Mouse (Mus musculus): ENCODE measurements at regions not wholly inside any gene's neighbourhood (a gene's known extent, or its start where the extent isn't known, plus 50 kb on each side); places are given as distances from the start of the nearest gene placed in this dataset.

DNA sequence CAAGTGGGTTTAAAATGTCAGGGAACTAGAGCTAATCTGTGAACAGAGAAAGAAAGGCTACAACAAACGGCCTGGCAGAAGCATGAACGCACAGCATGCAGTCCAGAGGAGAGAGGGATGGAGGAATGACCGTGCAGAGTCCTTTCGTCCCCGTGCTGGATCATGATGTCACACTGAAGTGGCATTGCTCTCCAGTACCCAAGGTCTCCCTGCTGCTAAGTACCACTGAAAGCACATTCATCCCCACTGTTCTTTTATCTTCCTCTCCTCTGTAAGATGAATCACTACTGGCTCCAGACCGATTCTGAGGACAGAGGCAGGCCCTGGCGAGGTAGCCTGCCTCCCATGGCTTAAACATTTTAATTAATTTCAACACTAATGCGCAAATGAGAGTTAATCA lies 89.7 kb downstream of the Gm12689 start:
- H3K9me3 ChIP-seq (ENCODE audit: control insufficient read depth, low read length) = no peaks in the 10 kb centered on the region
- H3K4me2 ChIP-seq (replicated peaks; ENCODE audit: low read depth, low read length) = no peak overlapping the region
- no peak overlapping the region for H3K4me3 ChIP-seq (ENCODE audit: low read depth, low read length)
- no peaks in the 10 kb centered on the region for H3K4me1 ChIP-seq (replicated peaks; ENCODE audit: control insufficient read depth, insufficient read depth, low read length)
- H3K27me3 ChIP-seq (ENCODE audit: control insufficient read depth, insufficient read depth, low read length) = 0 out of 2 replicates have a peak, but pooled peaks cover 2% of the 10 kb centered on the region
- no peak overlapping the region for H3K27ac ChIP-seq (ENCODE audit: low read depth, low read length)
- whole genome bisulfite sequencing = 22% methylated on average over 8 of the region's 8 CpGs
- no peak for ATAC-seq (ENCODE audit: low FRiP score)
- peak; percentile 21 for DNase-seq (ENCODE audit: low spot score)
- no peaks in the 10 kb centered on the region for H3K36me3 ChIP-seq (ENCODE audit: control insufficient read depth, insufficient read depth, low read length)
- no peak overlapping the region for H3K9ac ChIP-seq (ENCODE audit: low read depth, low read length)

DNA sequence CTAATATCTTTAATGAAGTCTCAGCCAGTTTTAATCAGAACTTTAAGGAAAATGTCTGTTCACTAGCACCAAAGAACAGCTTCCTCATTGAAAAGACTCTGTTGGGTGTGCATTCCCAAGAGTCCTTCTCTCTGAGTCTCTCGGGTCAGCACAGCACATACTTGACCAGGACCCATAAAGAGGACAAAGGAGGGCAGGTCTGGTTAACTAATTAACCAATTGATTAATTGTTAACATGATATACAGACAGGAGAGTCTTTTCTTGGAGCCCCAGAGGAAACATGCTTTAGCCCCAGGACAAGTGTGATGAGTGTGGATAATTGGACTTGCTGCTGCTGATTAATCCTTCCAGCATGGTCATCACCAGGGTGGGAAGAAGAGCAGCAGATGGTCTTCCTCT lies 93.7 kb downstream of the Gm12689 start:
- Histone ChIP-seq H3K9ac (ENCODE audit: low read depth, low read length) (no peak overlapping the region), H3K9me3 (ENCODE audit: control insufficient read depth, low read length) (no peaks in the 10 kb centered on the region), H3K27ac (ENCODE audit: low read depth, low read length) (no peak overlapping the region), H3K27me3 (ENCODE audit: control insufficient read depth, insufficient read depth, low read length) (no peaks in the 10 kb centered on the region), H3K36me3 (ENCODE audit: control insufficient read depth, insufficient read depth, low read length) (no peaks in the 10 kb centered on the region), H3K4me3 (ENCODE audit: low read depth, low read length) (no peak overlapping the region), H3K4me1 (replicated peaks; ENCODE audit: control insufficient read depth, insufficient read depth, low read length) (no peaks in the 10 kb centered on the region), H3K4me2 (replicated peaks; ENCODE audit: low read depth, low read length) (no peak overlapping the region)
- DNase-seq (ENCODE audit: low spot score) (no peak), ATAC-seq (ENCODE audit: low FRiP score) (no peak)
- whole genome bisulfite sequencing = 59% methylated on average over 1 of the region's 1 CpGs

DNA sequence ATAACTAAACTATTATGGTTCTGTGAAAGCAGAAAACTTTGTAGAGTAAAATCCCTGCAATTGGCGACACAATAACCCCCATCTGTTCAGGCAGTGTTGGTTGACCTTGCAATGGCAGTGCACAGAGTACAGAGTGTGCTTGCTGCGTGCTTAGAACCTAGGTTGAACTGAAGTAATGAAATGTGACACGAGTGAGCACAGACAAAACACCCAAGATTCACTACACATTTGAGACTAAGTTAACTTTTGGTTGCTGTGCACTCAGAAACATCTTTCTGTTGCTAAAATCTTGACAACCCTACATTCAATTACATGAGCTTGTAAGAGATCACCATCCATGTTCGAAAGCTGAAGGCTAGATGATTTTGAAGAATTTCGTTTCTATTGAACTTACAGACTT lies 97.3 kb downstream of the Gm12689 start:
- H3K9ac ChIP-seq (ENCODE audit: low read depth, low read length) = no peak overlapping the region
- no peak overlapping the region for H3K4me3 ChIP-seq (ENCODE audit: low read depth, low read length)
- H3K4me1 ChIP-seq (replicated peaks; ENCODE audit: control insufficient read depth, insufficient read depth, low read length) = no peaks in the 10 kb centered on the region
- no peak overlapping the region for H3K27ac ChIP-seq (ENCODE audit: low read depth, low read length)
- no peak for ATAC-seq (ENCODE audit: low FRiP score)
- no peaks in the 10 kb centered on the region for H3K27me3 ChIP-seq (ENCODE audit: control insufficient read depth, insufficient read depth, low read length)
- no peaks in the 10 kb centered on the region for H3K9me3 ChIP-seq (ENCODE audit: control insufficient read depth, low read length)
- 92% methylated on average over 5 of the region's 5 CpGs for WGBS
- H3K36me3 ChIP-seq (ENCODE audit: control insufficient read depth, insufficient read depth, low read length) = no peaks in the 10 kb centered on the region
- no peak for DNase-seq (ENCODE audit: low spot score)
- no peak overlapping the region for H3K4me2 ChIP-seq (replicated peaks; ENCODE audit: low read depth, low read length)

DNA sequence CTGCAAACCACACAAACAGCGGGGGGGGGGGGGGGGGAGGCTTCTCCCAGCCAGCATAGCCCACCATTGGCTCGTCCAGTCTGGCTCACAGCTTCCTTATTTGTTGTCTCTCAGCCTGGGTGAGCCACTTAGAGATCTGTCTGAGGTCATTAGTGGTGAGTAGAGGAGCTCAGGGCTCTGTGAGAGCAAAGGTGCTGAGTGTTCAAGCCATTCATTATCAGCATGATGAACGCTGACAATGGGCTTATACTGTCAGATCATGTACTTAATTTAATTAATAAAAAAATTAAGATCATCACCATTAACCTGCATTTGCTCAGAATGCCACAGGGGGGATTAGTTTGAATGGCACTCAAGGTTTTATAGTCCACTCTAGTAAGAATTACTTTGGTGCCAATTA lies 98.5 kb downstream of the Gm12689 start:
- Histone ChIP-seq H3K9me3 (ENCODE audit: control insufficient read depth, low read length) (no peaks in the 10 kb centered on the region), H3K27ac (ENCODE audit: low read depth, low read length) (no peak overlapping the region), H3K27me3 (ENCODE audit: control insufficient read depth, insufficient read depth, low read length) (no peaks in the 10 kb centered on the region), H3K4me3 (ENCODE audit: low read depth, low read length) (no peak overlapping the region), H3K4me1 (replicated peaks; ENCODE audit: control insufficient read depth, insufficient read depth, low read length) (no peaks in the 10 kb centered on the region), H3K4me2 (replicated peaks; ENCODE audit: low read depth, low read length) (no peak overlapping the region), H3K36me3 (ENCODE audit: control insufficient read depth, insufficient read depth, low read length) (no peaks in the 10 kb centered on the region), H3K9ac (ENCODE audit: low read depth, low read length) (no peak overlapping the region)
- 81% methylated on average over 3 of the region's 3 CpGs for WGBS
- no peak for ATAC-seq (ENCODE audit: low FRiP score)
- no peak for DNase-seq (ENCODE audit: low spot score)

DNA sequence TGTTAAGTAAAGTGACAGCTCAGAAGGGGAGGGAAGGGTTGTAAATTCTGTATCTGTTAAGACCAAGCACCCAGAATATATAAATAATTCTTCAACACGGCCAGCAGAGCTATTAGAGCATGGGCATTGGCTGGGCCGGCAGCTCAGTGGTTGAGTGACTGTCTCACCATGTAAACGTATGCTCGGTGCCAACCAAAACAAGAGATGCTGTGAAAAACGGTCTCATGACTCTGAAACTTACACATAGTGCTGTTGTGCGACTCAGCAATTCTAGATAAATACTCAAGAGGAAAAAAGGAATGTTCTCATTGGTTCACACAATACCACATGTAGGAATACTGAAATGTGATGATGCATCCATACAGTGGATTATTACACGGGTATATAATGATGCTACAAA lies 111.8 kb downstream of the Gm12689 start:
- H3K9me3 ChIP-seq (ENCODE audit: control insufficient read depth, low read length) = no peaks in the 10 kb centered on the region
- no peaks in the 10 kb centered on the region for H3K27me3 ChIP-seq (ENCODE audit: control insufficient read depth, insufficient read depth, low read length)
- no peak for ATAC-seq (ENCODE audit: low FRiP score)
- no peaks in the 10 kb centered on the region for H3K36me3 ChIP-seq (ENCODE audit: control insufficient read depth, insufficient read depth, low read length)
- 91% methylated on average over 7 of the region's 7 CpGs for WGBS
- H3K9ac ChIP-seq (ENCODE audit: low read depth, low read length) = no peak overlapping the region
- no peak overlapping the region for H3K4me3 ChIP-seq (ENCODE audit: low read depth, low read length)
- DNase-seq (ENCODE audit: low spot score) = no peak
- H3K4me1 ChIP-seq (replicated peaks; ENCODE audit: control insufficient read depth, insufficient read depth, low read length) = no peaks in the 10 kb centered on the region
- H3K4me2 ChIP-seq (replicated peaks; ENCODE audit: low read depth, low read length) = no peak overlapping the region
- H3K27ac ChIP-seq (ENCODE audit: low read depth, low read length) = no peak overlapping the region

DNA sequence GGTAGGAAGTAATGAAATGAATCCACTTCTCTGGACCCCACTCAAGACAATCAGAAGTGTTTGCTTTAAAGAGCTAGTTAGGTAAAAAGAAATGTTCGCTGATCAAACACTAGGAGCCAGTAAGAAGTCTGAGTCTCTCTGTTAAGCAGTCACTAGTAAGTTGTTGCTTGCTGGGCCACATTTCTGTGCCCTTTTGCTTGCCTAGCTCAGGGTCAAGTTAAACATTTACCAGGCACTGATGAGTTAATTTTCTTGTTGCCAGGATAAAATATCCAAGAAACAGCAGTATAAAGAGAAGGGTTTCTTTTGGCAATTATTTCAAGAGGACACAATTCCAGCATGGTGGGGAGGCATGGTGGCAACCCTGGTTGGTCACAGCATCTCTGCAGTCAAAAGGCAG lies 127.7 kb downstream of the Gm12689 start:
- no peak overlapping the region for H3K27ac ChIP-seq (ENCODE audit: low read depth, low read length)
- no peaks in the 10 kb centered on the region for H3K9me3 ChIP-seq (ENCODE audit: control insufficient read depth, low read length)
- DNase-seq (ENCODE audit: low spot score) (no peak), ATAC-seq (ENCODE audit: low FRiP score) (no peak)
- H3K4me3 ChIP-seq (ENCODE audit: low read depth, low read length) = no peak overlapping the region
- H3K4me1 ChIP-seq (replicated peaks; ENCODE audit: control insufficient read depth, insufficient read depth, low read length) = no peaks in the 10 kb centered on the region
- H3K27me3 ChIP-seq (ENCODE audit: control insufficient read depth, insufficient read depth, low read length) = no peaks in the 10 kb centered on the region
- H3K36me3 ChIP-seq (ENCODE audit: control insufficient read depth, insufficient read depth, low read length) = no peaks in the 10 kb centered on the region
- WGBS = 75% methylated on average over 1 of the region's 1 CpGs
- H3K4me2 ChIP-seq (replicated peaks; ENCODE audit: low read depth, low read length) = no peak overlapping the region
- H3K9ac ChIP-seq (ENCODE audit: low read depth, low read length) = no peak overlapping the region

DNA sequence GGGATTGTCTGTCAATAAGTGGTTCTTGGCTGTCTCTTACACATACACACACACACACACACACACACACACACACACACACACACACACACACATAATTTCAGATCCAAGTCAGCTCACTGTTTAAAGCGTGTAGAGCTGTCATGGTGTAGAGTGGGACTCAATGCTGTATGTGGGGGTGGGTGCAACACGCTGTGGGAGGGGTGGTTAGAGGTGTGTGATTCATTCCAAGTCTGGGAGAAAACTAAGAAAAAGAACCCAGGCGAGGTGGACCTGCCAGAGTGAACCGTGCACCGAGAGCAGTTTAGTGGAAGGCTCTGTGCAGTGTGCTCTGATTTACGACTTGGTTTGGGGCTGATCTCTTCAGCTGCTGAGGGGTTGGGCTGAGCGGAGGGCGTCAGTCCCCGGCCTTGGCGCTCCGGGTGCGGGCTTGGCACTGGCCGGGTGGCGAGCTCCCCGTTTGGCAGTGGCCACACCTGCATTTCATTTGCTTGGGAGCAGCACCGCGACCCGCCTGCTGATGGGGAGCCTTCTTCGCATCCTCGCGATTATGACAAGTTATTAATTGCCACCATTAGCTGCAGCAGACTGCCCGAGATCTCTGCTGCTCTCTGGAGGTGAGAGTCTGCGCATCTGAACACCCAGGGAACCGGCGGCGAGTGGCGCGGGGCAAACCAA lies 149.5 kb downstream of the Gm12689 start:
- Histone ChIP-seq H3K9ac (ENCODE audit: low read depth, low read length) (no peak overlapping the region), H3K27ac (ENCODE audit: low read depth, low read length) (no peak overlapping the region), H3K36me3 (ENCODE audit: control insufficient read depth, insufficient read depth, low read length) (no peaks in the 10 kb centered on the region), H3K4me2 (replicated peaks; ENCODE audit: low read depth, low read length) (peak overlapping the region; percentile 35), H3K4me1 (replicated peaks; ENCODE audit: control insufficient read depth, insufficient read depth, low read length) (no peaks in the 10 kb centered on the region), H3K9me3 (ENCODE audit: control insufficient read depth, low read length) (no peaks in the 10 kb centered on the region), H3K4me3 (ENCODE audit: low read depth, low read length) (peak overlapping the region; percentile 17; the same call in 1 of the 2 replicates), H3K27me3 (ENCODE audit: control insufficient read depth, insufficient read depth, low read length) (peaks cover 5% of the 10 kb centered on the region; the same call in 1 of the 2 replicates)
- WGBS = 54% methylated on average over 27 of the region's 28 CpGs
- peak; percentile 19 for DNase-seq (ENCODE audit: low spot score)
- peak; percentile 63 for ATAC-seq (ENCODE audit: low FRiP score)

DNA sequence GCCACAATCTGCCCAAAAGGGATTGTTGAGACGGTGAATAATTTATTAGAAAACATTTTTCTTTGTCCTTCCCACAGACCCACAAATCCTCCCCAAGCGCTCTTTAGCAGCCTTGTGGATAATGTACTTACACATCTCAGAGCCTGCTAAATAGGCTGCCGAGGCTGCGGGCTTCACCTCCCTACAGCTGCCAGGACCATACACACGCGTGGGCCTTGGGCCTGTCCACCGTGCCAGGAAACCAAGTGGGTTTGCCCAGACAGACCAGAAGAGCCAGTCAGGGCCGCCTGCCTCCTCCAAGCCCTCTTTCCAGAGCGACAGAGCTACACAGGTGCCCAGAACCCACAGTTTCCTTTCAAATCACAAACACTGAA lies 150.0 kb downstream of the Gm12689 start:
- no peak for ATAC-seq (ENCODE audit: low FRiP score)
- no peaks in the 10 kb centered on the region for H3K36me3 ChIP-seq (ENCODE audit: control insufficient read depth, insufficient read depth, low read length)
- no peak overlapping the region for H3K4me3 ChIP-seq (ENCODE audit: low read depth, low read length)
- no peaks in the 10 kb centered on the region for H3K4me1 ChIP-seq (replicated peaks; ENCODE audit: control insufficient read depth, insufficient read depth, low read length)
- no peaks in the 10 kb centered on the region for H3K9me3 ChIP-seq (ENCODE audit: control insufficient read depth, low read length)
- H3K4me2 ChIP-seq (replicated peaks; ENCODE audit: low read depth, low read length) = no peak overlapping the region
- H3K9ac ChIP-seq (ENCODE audit: low read depth, low read length) = no peak overlapping the region
- no peak for DNase-seq (ENCODE audit: low spot score)
- H3K27ac ChIP-seq (ENCODE audit: low read depth, low read length) = no peak overlapping the region
- H3K27me3 ChIP-seq (ENCODE audit: control insufficient read depth, insufficient read depth, low read length) = peaks cover 6% of the 10 kb centered on the region; the same call in 1 of the 2 replicates
- 70% methylated on average over 9 of the region's 9 CpGs for WGBS

DNA sequence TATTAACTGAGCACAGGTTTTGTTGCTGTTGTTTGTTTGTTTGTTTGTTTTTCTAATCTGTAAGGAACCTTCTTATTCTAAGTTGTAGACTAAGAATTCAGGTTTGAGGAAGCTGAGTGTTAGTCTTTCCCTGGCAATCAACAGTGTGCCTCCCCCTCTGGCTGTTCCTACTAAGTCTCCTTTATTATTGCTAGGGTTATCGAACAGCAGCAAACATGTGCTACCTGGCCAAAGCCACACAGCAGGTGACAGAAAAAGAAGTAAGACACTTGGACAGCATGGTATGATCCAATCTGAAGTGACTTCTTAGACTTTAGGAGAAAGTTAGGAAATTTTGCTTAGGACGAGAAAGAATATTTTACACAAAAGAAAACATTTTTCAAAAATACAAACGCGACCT lies 163.3 kb downstream of the Gm12689 start:
- Histone ChIP-seq H3K27me3 (ENCODE audit: control insufficient read depth, insufficient read depth, low read length) (peaks cover 41% of the 10 kb centered on the region), H3K4me3 (ENCODE audit: low read depth, low read length) (no peak overlapping the region), H3K4me1 (replicated peaks; ENCODE audit: control insufficient read depth, insufficient read depth, low read length) (no peaks in the 10 kb centered on the region), H3K9me3 (ENCODE audit: control insufficient read depth, low read length) (no peaks in the 10 kb centered on the region), H3K36me3 (ENCODE audit: control insufficient read depth, insufficient read depth, low read length) (no peaks in the 10 kb centered on the region), H3K9ac (ENCODE audit: low read depth, low read length) (no peak overlapping the region), H3K4me2 (replicated peaks; ENCODE audit: low read depth, low read length) (no peak overlapping the region), H3K27ac (ENCODE audit: low read depth, low read length) (no peak overlapping the region)
- WGBS = 44% methylated on average over 4 of the region's 4 CpGs
- 0 out of 2 replicates have a peak, but pooled peaks have one; percentile 48 for ATAC-seq (ENCODE audit: low FRiP score)
- no peak for DNase-seq (ENCODE audit: low spot score)

All from hindbrain, embryonic 11.5 days (tissue).